Mouse (Mus musculus): ENCODE data around the gene 4930415O20Rik. TPM values are rescaled to one million over a fixed set of nuclear protein-coding genes. Genes with fewer than 3 reads are reported as not detected.

Gene 4930415O20Rik
- polyA plus RNA-seq (2012; rRNA removed): 0.27 TPM in 1 of 2 replicates, not detected in the other

- Histone ChIP-seq H3K36me3 (ENCODE audit: control insufficient read depth, insufficient read depth, low read length) (no peaks in the 10 kb centered on the region), H3K27ac (ENCODE audit: insufficient read depth, low read length) (no peak within 1 kb of the TSS), H3K4me3 (ENCODE audit: extremely low read depth, insufficient read depth, insufficient read length) (no peak within 1 kb of the TSS), H3K27me3 (ENCODE audit: control insufficient read depth, insufficient read depth, low read length) (no peaks in the 10 kb centered on the region), H3K4me1 (ENCODE audit: control insufficient read depth, insufficient read depth, insufficient read length) (peaks cover 11% of the 10 kb centered on the region; the same call in 1 of the 2 replicates)
- no peak for DNase-seq (ENCODE audit: low read depth in 1 of 2, low spot score in 2 of 2)
- no peak for TF ChIP-seq CTCF (IDR thresholded peaks at IDR 0.05; ENCODE audit: extremely low read depth, insufficient read depth, insufficient read length, insufficient replicate concordance)
- TF ChIP-seq POLR2A (IDR thresholded peaks at IDR 0.05; ENCODE audit: low read depth, low read length): no peak
- 65% methylated on average over 10 of the region's 10 CpGs for WGBS
Measured at GRCm38 (mm10) chr15:98570873-98571538, at the start of gene 4930415O20Rik, which contains the start of gene Ccnt1. Gene 4930415O20Rik, plus strand, starts transcription at chr15:98571004. Gene Ccnt1, minus strand, starts transcription at chr15:98570923.

- no peak overlapping the region for H3K27ac ChIP-seq (ENCODE audit: insufficient read depth, low read length)
- TF ChIP-seq POLR2A (IDR thresholded peaks at IDR 0.05; ENCODE audit: low read depth, low read length): no peak
- TF ChIP-seq CTCF (IDR thresholded peaks at IDR 0.05; ENCODE audit: extremely low read depth, insufficient read depth, insufficient read length, insufficient replicate concordance): no peak
- H3K36me3 ChIP-seq (ENCODE audit: control insufficient read depth, insufficient read depth, low read length): peaks cover 44% of the 10 kb centered on the region
- no peak overlapping the region for H3K4me3 ChIP-seq (ENCODE audit: extremely low read depth, insufficient read depth, insufficient read length)
- no peaks in the 10 kb centered on the region for H3K4me1 ChIP-seq (ENCODE audit: control insufficient read depth, insufficient read depth, insufficient read length)
- H3K27me3 ChIP-seq (ENCODE audit: control insufficient read depth, insufficient read depth, low read length): no peaks in the 10 kb centered on the region
- 69% methylated on average over 3 of the region's 3 CpGs for WGBS
- DNase-seq (ENCODE audit: low read depth in 1 of 2, low spot score in 2 of 2): no peak
Measured at GRCm38 (mm10) chr15:98521245-98521644, 49.6 kb upstream of the 4930415O20Rik start.

GRCm38 (mm10) chr15:98526057-98526456 is 44.7 kb upstream of the 4930415O20Rik start:
- Histone ChIP-seq H3K4me3 (ENCODE audit: extremely low read depth, insufficient read depth, insufficient read length) (no peak overlapping the region), H3K27me3 (ENCODE audit: control insufficient read depth, insufficient read depth, low read length) (no peaks in the 10 kb centered on the region), H3K4me1 (ENCODE audit: control insufficient read depth, insufficient read depth, insufficient read length) (no peaks in the 10 kb centered on the region), H3K36me3 (ENCODE audit: control insufficient read depth, insufficient read depth, low read length) (peaks cover 60% of the 10 kb centered on the region), H3K27ac (ENCODE audit: insufficient read depth, low read length) (no peak overlapping the region)
- WGBS: 80% methylated on average over 5 of the region's 5 CpGs
- DNase-seq (ENCODE audit: low read depth in 1 of 2, low spot score in 2 of 2): no peak
- no peak for TF ChIP-seq POLR2A (IDR thresholded peaks at IDR 0.05; ENCODE audit: low read depth, low read length)
- no peak for TF ChIP-seq CTCF (IDR thresholded peaks at IDR 0.05; ENCODE audit: extremely low read depth, insufficient read depth, insufficient read length, insufficient replicate concordance)

- Histone ChIP-seq H3K36me3 (ENCODE audit: control insufficient read depth, insufficient read depth, low read length) (peaks cover 58% of the 10 kb centered on the region), H3K4me3 (ENCODE audit: extremely low read depth, insufficient read depth, insufficient read length) (no peak overlapping the region), H3K27me3 (ENCODE audit: control insufficient read depth, insufficient read depth, low read length) (no peaks in the 10 kb centered on the region), H3K4me1 (ENCODE audit: control insufficient read depth, insufficient read depth, insufficient read length) (no peaks in the 10 kb centered on the region), H3K27ac (ENCODE audit: insufficient read depth, low read length) (no peak overlapping the region)
- TF ChIP-seq POLR2A (IDR thresholded peaks at IDR 0.05; ENCODE audit: low read depth, low read length): no peak
- TF ChIP-seq CTCF (IDR thresholded peaks at IDR 0.05; ENCODE audit: extremely low read depth, insufficient read depth, insufficient read length, insufficient replicate concordance): no peak
- no peak for DNase-seq (ENCODE audit: low read depth in 1 of 2, low spot score in 2 of 2)
- 97% methylated on average over 5 of the region's 5 CpGs for WGBS
Measured at GRCm38 (mm10) chr15:98527056-98527771, 43.6 kb upstream of the 4930415O20Rik start.

GRCm38 (mm10) chr15:98528066-98528563 is 42.7 kb upstream of the 4930415O20Rik start:
- Histone ChIP-seq H3K4me3 (ENCODE audit: extremely low read depth, insufficient read depth, insufficient read length) (no peak overlapping the region), H3K27ac (ENCODE audit: insufficient read depth, low read length) (no peak overlapping the region), H3K27me3 (ENCODE audit: control insufficient read depth, insufficient read depth, low read length) (no peaks in the 10 kb centered on the region), H3K36me3 (ENCODE audit: control insufficient read depth, insufficient read depth, low read length) (peaks cover 49% of the 10 kb centered on the region), H3K4me1 (ENCODE audit: control insufficient read depth, insufficient read depth, insufficient read length) (peaks cover 5% of the 10 kb centered on the region; the same call in 1 of the 2 replicates)
- no peak for DNase-seq (ENCODE audit: low read depth in 1 of 2, low spot score in 2 of 2)
- WGBS: 71% methylated on average over 5 of the region's 5 CpGs
- TF ChIP-seq POLR2A (IDR thresholded peaks at IDR 0.05; ENCODE audit: low read depth, low read length): no peak

- TF ChIP-seq POLR2A (IDR thresholded peaks at IDR 0.05; ENCODE audit: low read depth, low read length): no peak
- no peak for TF ChIP-seq CTCF (IDR thresholded peaks at IDR 0.05; ENCODE audit: extremely low read depth, insufficient read depth, insufficient read length, insufficient replicate concordance)
- DNase-seq (ENCODE audit: low read depth in 1 of 2, low spot score in 2 of 2): no peak
- Histone ChIP-seq H3K4me1 (ENCODE audit: control insufficient read depth, insufficient read depth, insufficient read length) (peaks cover 5% of the 10 kb centered on the region; the same call in 1 of the 2 replicates), H3K36me3 (ENCODE audit: control insufficient read depth, insufficient read depth, low read length) (peaks cover 27% of the 10 kb centered on the region), H3K27me3 (ENCODE audit: control insufficient read depth, insufficient read depth, low read length) (no peaks in the 10 kb centered on the region), H3K4me3 (ENCODE audit: extremely low read depth, insufficient read depth, insufficient read length) (no peak overlapping the region), H3K27ac (ENCODE audit: insufficient read depth, low read length) (no peak overlapping the region)
- WGBS: 33% methylated on average over 5 of the region's 5 CpGs
Measured at GRCm38 (mm10) chr15:98532281-98532680, 38.5 kb upstream of the 4930415O20Rik start.
